Mouse (Mus musculus) skeletal muscle tissue, adult 2 months (tissue): Measurements from ENCODE around the gene Ncdn.

Experiments
- DNase-seq: peaks from one replicate; pipeline ENCODE4 v3.0.0-alpha.2; 2012; ENCODE audit warnings: low read depth, low spot score

The Ncdn gene

GRCm38 (mm10) chr4:126752608-126753141 is 563 bp downstream of the Ncdn start:
- no peak for DNase-seq

GRCm38 (mm10) chr4:126752024-126752607 is 1.1 kb downstream of the Ncdn start:
- DNase-seq = no peak

GRCm38 (mm10) chr4:126751556-126752023 is 1.6 kb downstream of the Ncdn start:
- no peak for DNase-seq

GRCm38 (mm10) chr4:126750863-126751555 is 2.2 kb downstream of the Ncdn start:
- DNase-seq = no peak

- DNase-seq = peak; percentile 52
Measured at GRCm38 (mm10) chr4:126750046-126750683, 3.1 kb downstream of the Ncdn start.

- no peak for DNase-seq
Measured at GRCm38 (mm10) chr4:126749553-126749952, 3.7 kb downstream of the Ncdn start.

GRCm38 (mm10) chr4:126748381-126748780 is 4.9 kb downstream of the Ncdn start:
- no peak for DNase-seq

- DNase-seq = no peak
Measured at GRCm38 (mm10) chr4:126746194-126746840, 6.9 kb downstream of the Ncdn start.

GRCm38 (mm10) chr4:126745506-126746193 is 7.6 kb downstream of the Ncdn start:
- no peak for DNase-seq

GRCm38 (mm10) chr4:126744831-126745230 is 8.4 kb downstream of the Ncdn start:
- DNase-seq = no peak

- no peak for DNase-seq
Measured at GRCm38 (mm10) chr4:126743713-126744112, 9.5 kb downstream of the Ncdn start.

- no peak for DNase-seq
Measured at GRCm38 (mm10) chr4:126742976-126743375, 10.3 kb downstream of the Ncdn start.

GRCm38 (mm10) chr4:126741448-126741847 is 11.8 kb downstream of the Ncdn start:
- peak; percentile 54 for DNase-seq

- DNase-seq = no peak
Measured at GRCm38 (mm10) chr4:126739966-126740676, 13.1 kb downstream of the Ncdn start.

- DNase-seq = no peak
Measured at GRCm38 (mm10) chr4:126736001-126736414, 17.2 kb downstream of the Ncdn start, which contains the start of gene Tfap2e. Gene Tfap2e (minus strand): TSS chr4:126736240.

- DNase-seq = no peak
Measured at GRCm38 (mm10) chr4:126735382-126736000, 17.7 kb downstream of the Ncdn start.

GRCm38 (mm10) chr4:126734700-126735381 is 18.4 kb downstream of the Ncdn start:
- no peak for DNase-seq

GRCm38 (mm10) chr4:126734001-126734603 is 19.1 kb downstream of the Ncdn start:
- no peak for DNase-seq
